21 mouse cellular contexts compared by ENCODE assay signal in genomic region chr7:69812301-69812700, GRCm38 (mm10).
DNase-seq lines count a peak whose midpoint lies in the region; ATAC-seq and TF ChIP-seq lines count a peak whose summit lies in the region.
"Had no signal": no experiment of that assay in that cellular context is flagged by ENCODE, and none has a peak within 500 bp of the region (broad histone marks: within the 10 kb centered on the region; RNA-seq: fewer than 3 reads in every experiment).

No protein-coding gene starts in this region.

- no peak overlapping the region for H3K4me3 ChIP-seq in midbrain, embryonic 11.5 days (ENCODE audit: low read depth, low read length)
- no peak overlapping the region for H3K4me3 ChIP-seq in midbrain, postnatal 0 days (ENCODE audit: low read depth, low read length)
- H3K4me3 ChIP-seq in C2C12 (ENCODE audit: insufficient read depth, poor library complexity, severe bottlenecking), result no peak overlapping the region
- H3K4me3 ChIP-seq in myocyte, result no peak overlapping the region
- H3K4me3 ChIP-seq: embryonic facial prominence, embryonic 13.5 days; embryonic facial prominence, embryonic 15.5 days; erythroblast, embryonic 14.5 days had no signal

- H3K27me3 ChIP-seq in midbrain, embryonic 11.5 days (ENCODE audit: control insufficient read depth, insufficient read depth, low read length), result no peaks in the 10 kb centered on the region
- no peaks in the 10 kb centered on the region for H3K27me3 ChIP-seq in midbrain, postnatal 0 days (ENCODE audit: insufficient read depth, low read length)
- H3K27me3 ChIP-seq in C2C12 (ENCODE audit: control insufficient read depth, insufficient read depth, insufficient read length), result no peaks in the 10 kb centered on the region
- no peaks in the 10 kb centered on the region for H3K27me3 ChIP-seq in myocyte (ENCODE audit: control insufficient read depth, insufficient read depth, insufficient read length)
- H3K27me3 ChIP-seq: embryonic facial prominence, embryonic 13.5 days; embryonic facial prominence, embryonic 15.5 days had no signal

- H3K36me3 ChIP-seq in midbrain, embryonic 11.5 days (ENCODE audit: control insufficient read depth, insufficient read depth, low read length), result no peaks in the 10 kb centered on the region
- H3K36me3 ChIP-seq in midbrain, postnatal 0 days (ENCODE audit: insufficient read depth, low read length), result no peaks in the 10 kb centered on the region
- H3K36me3 ChIP-seq in C2C12 (ENCODE audit: control insufficient read depth, insufficient read depth) (no peaks in the 10 kb centered on the region), myocyte (ENCODE audit: control insufficient read depth, insufficient read depth) (no peaks in the 10 kb centered on the region)
- H3K36me3 ChIP-seq: embryonic facial prominence, embryonic 13.5 days; embryonic facial prominence, embryonic 15.5 days had no signal

- TF ChIP-seq POLR2A in myocyte (IDR thresholded peaks at IDR 0.05; ENCODE audit: insufficient read length, low read depth), result no peak

- H3K9me3 ChIP-seq in midbrain, embryonic 11.5 days (ENCODE audit: control insufficient read depth, low read length), result no peaks in the 10 kb centered on the region
- no peaks in the 10 kb centered on the region for H3K9me3 ChIP-seq in midbrain, postnatal 0 days (ENCODE audit: low read length)
- H3K9me3 ChIP-seq: embryonic facial prominence, embryonic 13.5 days; embryonic facial prominence, embryonic 15.5 days had no signal

- no peak for TF ChIP-seq CTCF in midbrain, postnatal 0 days (IDR thresholded peaks at IDR 0.05)
- no peak for TF ChIP-seq CTCF in C2C12 (IDR thresholded peaks at IDR 0.05; ENCODE audit: control insufficient read depth, insufficient read depth, insufficient read length)

- no peaks in the 10 kb centered on the region for H3K79me3 ChIP-seq in C2C12 (ENCODE audit: low read depth)

- H3K9ac ChIP-seq in midbrain, embryonic 11.5 days (ENCODE audit: low read length), result no peak overlapping the region
- H3K9ac ChIP-seq in midbrain, postnatal 0 days (replicated peaks; ENCODE audit: low read length, poor library complexity, severe bottlenecking), result no peak overlapping the region
- H3K9ac ChIP-seq: embryonic facial prominence, embryonic 13.5 days; embryonic facial prominence, embryonic 15.5 days had no signal

- H3K79me2 ChIP-seq in C2C12 (ENCODE audit: control insufficient read depth, insufficient read depth) (no peaks in the 10 kb centered on the region), myocyte (ENCODE audit: control insufficient read depth, insufficient read depth) (no peaks in the 10 kb centered on the region)

- no peak for ATAC-seq in midbrain, embryonic 11.5 days (ENCODE audit: low FRiP score)
- ATAC-seq in midbrain, postnatal 0 days (ENCODE audit: low FRiP score), result no peak
- ATAC-seq: forebrain, embryonic 14.5 days; forebrain, embryonic 16.5 days had no signal

- no peak overlapping the region for H3K4me2 ChIP-seq in midbrain, embryonic 11.5 days
- no peak overlapping the region for H3K4me2 ChIP-seq in midbrain, postnatal 0 days (ENCODE audit: low read depth, low read length, poor library complexity, severe bottlenecking)
- H3K4me2 ChIP-seq in myocyte (ENCODE audit: low read depth), result no peak overlapping the region
- H3K4me2 ChIP-seq: embryonic facial prominence, embryonic 13.5 days; embryonic facial prominence, embryonic 15.5 days had no signal

- peaks cover 2% of the 10 kb centered on the region for H3K4me1 ChIP-seq in midbrain, embryonic 11.5 days (ENCODE audit: control insufficient read depth, insufficient read depth, low read length)
- no peaks in the 10 kb centered on the region for H3K4me1 ChIP-seq in midbrain, postnatal 0 days (ENCODE audit: insufficient read depth, low read length)
- H3K4me1 ChIP-seq: embryonic facial prominence, embryonic 15.5 days had no signal

- no peak overlapping the region for H3K27ac ChIP-seq in midbrain, embryonic 11.5 days (ENCODE audit: low read depth, low read length)
- no peak overlapping the region for H3K27ac ChIP-seq in midbrain, postnatal 0 days (ENCODE audit: low read depth, low read length)
- H3K27ac ChIP-seq: embryonic facial prominence, embryonic 13.5 days; embryonic facial prominence, embryonic 15.5 days had no signal

- WGBS in midbrain, embryonic 11.5 days, result 82% methylated on average over 3 of the region's 3 CpGs
- WGBS in midbrain, postnatal 0 days, result 82% methylated on average over 3 of the region's 3 CpGs

- peak; percentile 64 for DNase-seq in midbrain, embryonic 11.5 days (ENCODE audit: low spot score, missing footprints)
- no peak for DNase-seq in midbrain, postnatal 0 days (ENCODE audit: low spot score)
- DNase-seq in thymus, postnatal 25 days, result no peak
- DNase-seq in MN1 (ENCODE audit: low spot score), result no peak
- DNase-seq: adrenal gland, adult 2 months; adrenal gland, postnatal 10 days; adrenal gland, postnatal 25 days; B cell, adult 2 months; cerebellum, adult 11 months; cerebellum, adult 18-20 months; cerebellum, adult 8-10 months; cerebellum, adult 9-11 months; cerebellum, postnatal 14 days; cerebellum, postnatal 36 days had no signal

- H3ac ChIP-seq in C2C12 (ENCODE audit: control insufficient read depth, insufficient read length, low read depth) (no peak overlapping the region), myocyte (ENCODE audit: control insufficient read depth, insufficient read length) (no peak overlapping the region)

TF ChIP-seq in C2C12, 6 proteins besides CTCF, POLR2A, EP300 and RAD21:
- peak; percentile 5 for TF ChIP-seq CEBPB (IDR thresholded peaks at IDR 0.05; ENCODE audit: low read depth)
- no peak for TF ChIP-seq MAX (IDR thresholded peaks at IDR 0.05)

TF ChIP-seq in myocyte, 11 proteins besides CTCF, POLR2A, EP300 and RAD21:
- TF ChIP-seq MYOD1 (IDR thresholded peaks at IDR 0.05; ENCODE audit: control insufficient read depth in 1 of 3, insufficient read length in 2 of 3, low read depth in 2 of 3) (no peak), USF1 (IDR thresholded peaks at IDR 0.05; ENCODE audit: low read depth) (no peak), CEBPB (IDR thresholded peaks at IDR 0.05; ENCODE audit: insufficient read depth, poor library complexity, severe bottlenecking) (peak; percentile 45; the same call in 1 of the 2 replicates)
